Mouse (Mus musculus): ENCODE measurements around the gene Hnrnpab. TPM values are rescaled to one million over a fixed set of nuclear protein-coding genes. Genes with fewer than 3 reads are reported as not detected.
A peak's percentile ranks its signal among the peaks of the same experiment; 100 is the strongest.

The Hnrnpab gene
- total and polyA plus RNA-seq, 2 experiments: 96.9 to 103 TPM

GRCm38 (mm10) chr11:51650261-51650660 is 43.6 kb upstream of the Hnrnpab start:
- WGBS: 2% methylated on average over 30 of the region's 30 CpGs
- DNase-seq (ENCODE audit: extremely low read depth, low read depth, low spot score): no peak
- H3K27ac ChIP-seq (replicated peaks; ENCODE audit: insufficient read depth, low read depth, low read length): peak overlapping the region; percentile 43
- H3K9ac ChIP-seq (ENCODE audit: low read depth, low read length): peak overlapping the region; percentile 82
- peak overlapping the region; percentile 93 for H3K4me3 ChIP-seq (ENCODE audit: insufficient read depth, low read depth, low read length)
- peaks cover 6% of the 10 kb centered on the region; the same call in 1 of the 2 replicates for H3K79me2 ChIP-seq (ENCODE audit: control insufficient read depth, insufficient read depth, low read length)
- TF ChIP-seq CTCF (IDR thresholded peaks at IDR 0.05; ENCODE audit: low read depth, low read length): no peak
- H3K36me3 ChIP-seq (ENCODE audit: control insufficient read depth, insufficient read depth, low read length): no peaks in the 10 kb centered on the region
- H3K4me1 ChIP-seq (ENCODE audit: control insufficient read depth, insufficient read depth, low read length): peaks cover 25% of the 10 kb centered on the region
- H3K27me3 ChIP-seq (ENCODE audit: control insufficient read depth, insufficient read depth, low read length): no peaks in the 10 kb centered on the region

GRCm38 (mm10) chr11:51649889-51650199 is 43.2 kb upstream of the Hnrnpab start:
- no peak for DNase-seq (ENCODE audit: extremely low read depth, low read depth, low spot score)
- TF ChIP-seq CTCF (IDR thresholded peaks at IDR 0.05; ENCODE audit: low read depth, low read length) (no peak), POLR2A (IDR thresholded peaks at IDR 0.05; ENCODE audit: extremely low read depth, insufficient read depth, low read length) (no peak)
- Histone ChIP-seq H3K4me1 (ENCODE audit: control insufficient read depth, insufficient read depth, low read length) (peaks cover 21% of the 10 kb centered on the region), H3K27ac (replicated peaks; ENCODE audit: insufficient read depth, low read depth, low read length) (no peak overlapping the region), H3K9ac (ENCODE audit: low read depth, low read length) (peak overlapping the region; percentile 82), H3K4me3 (ENCODE audit: insufficient read depth, low read depth, low read length) (peak overlapping the region; percentile 93), H3K27me3 (ENCODE audit: control insufficient read depth, insufficient read depth, low read length) (no peaks in the 10 kb centered on the region), H3K36me3 (ENCODE audit: control insufficient read depth, insufficient read depth, low read length) (no peaks in the 10 kb centered on the region), H3K79me2 (ENCODE audit: control insufficient read depth, insufficient read depth, low read length) (peaks cover 6% of the 10 kb centered on the region; the same call in 1 of the 2 replicates)
- 40% methylated on average over 7 of the region's 7 CpGs for WGBS

GRCm38 (mm10) chr11:51649111-51649888 is 42.7 kb upstream of the Hnrnpab start:
- H3K27me3 ChIP-seq (ENCODE audit: control insufficient read depth, insufficient read depth, low read length): no peaks in the 10 kb centered on the region
- no peak overlapping the region for H3K9ac ChIP-seq (ENCODE audit: low read depth, low read length)

GRCm38 (mm10) chr11:51648566-51648965 is 41.9 kb upstream of the Hnrnpab start:
- Histone ChIP-seq H3K27ac (replicated peaks; ENCODE audit: insufficient read depth, low read depth, low read length) (no peak overlapping the region), H3K36me3 (ENCODE audit: control insufficient read depth, insufficient read depth, low read length) (no peaks in the 10 kb centered on the region), H3K79me2 (ENCODE audit: control insufficient read depth, insufficient read depth, low read length) (peaks cover 6% of the 10 kb centered on the region; the same call in 1 of the 2 replicates), H3K27me3 (ENCODE audit: control insufficient read depth, insufficient read depth, low read length) (no peaks in the 10 kb centered on the region), H3K9ac (ENCODE audit: low read depth, low read length) (no peak overlapping the region), H3K4me1 (ENCODE audit: control insufficient read depth, insufficient read depth, low read length) (peaks cover 10% of the 10 kb centered on the region), H3K4me3 (ENCODE audit: insufficient read depth, low read depth, low read length) (no peak overlapping the region)
- 55% methylated on average over 3 of the region's 3 CpGs for WGBS
- TF ChIP-seq CTCF (IDR thresholded peaks at IDR 0.05; ENCODE audit: low read depth, low read length): no peak
- TF ChIP-seq POLR2A (IDR thresholded peaks at IDR 0.05; ENCODE audit: extremely low read depth, insufficient read depth, low read length): no peak
- no peak for DNase-seq (ENCODE audit: extremely low read depth, low read depth, low spot score)

More at GRCm38 (mm10) chr11:51649111-51649888, 42.7 kb upstream of the Hnrnpab start:
- WGBS: 73% methylated on average over 11 of the region's 11 CpGs
- no peak for DNase-seq (ENCODE audit: extremely low read depth, low read depth, low spot score)
- no peak overlapping the region for H3K4me3 ChIP-seq (ENCODE audit: insufficient read depth, low read depth, low read length)
- H3K4me1 ChIP-seq (ENCODE audit: control insufficient read depth, insufficient read depth, low read length): peaks cover 16% of the 10 kb centered on the region
- H3K79me2 ChIP-seq (ENCODE audit: control insufficient read depth, insufficient read depth, low read length): peaks cover 6% of the 10 kb centered on the region; the same call in 1 of the 2 replicates
- TF ChIP-seq POLR2A (IDR thresholded peaks at IDR 0.05; ENCODE audit: extremely low read depth, insufficient read depth, low read length): no peak
- no peak for TF ChIP-seq CTCF (IDR thresholded peaks at IDR 0.05; ENCODE audit: low read depth, low read length)
- H3K36me3 ChIP-seq (ENCODE audit: control insufficient read depth, insufficient read depth, low read length): no peaks in the 10 kb centered on the region
- no peak overlapping the region for H3K27ac ChIP-seq (replicated peaks; ENCODE audit: insufficient read depth, low read depth, low read length)

- WGBS: 78% methylated on average over 15 of the region's 15 CpGs
Observed at GRCm38 (mm10) chr11:51646751-51647667, 40.4 kb upstream of the Hnrnpab start.

More at GRCm38 (mm10) chr11:51646751-51647667, 40.4 kb upstream of the Hnrnpab start:
- TF ChIP-seq CTCF (IDR thresholded peaks at IDR 0.05; ENCODE audit: low read depth, low read length) (no peak), POLR2A (IDR thresholded peaks at IDR 0.05; ENCODE audit: extremely low read depth, insufficient read depth, low read length) (no peak)
- DNase-seq (ENCODE audit: extremely low read depth, low read depth, low spot score): no peak
- peaks cover 6% of the 10 kb centered on the region; the same call in 1 of the 2 replicates for H3K79me2 ChIP-seq (ENCODE audit: control insufficient read depth, insufficient read depth, low read length)
- peak overlapping the region; percentile 38; the same call in 1 of the 2 replicates for H3K27ac ChIP-seq (replicated peaks; ENCODE audit: insufficient read depth, low read depth, low read length)
- no peak overlapping the region for H3K9ac ChIP-seq (ENCODE audit: low read depth, low read length)
- H3K27me3 ChIP-seq (ENCODE audit: control insufficient read depth, insufficient read depth, low read length): no peaks in the 10 kb centered on the region
- H3K36me3 ChIP-seq (ENCODE audit: control insufficient read depth, insufficient read depth, low read length): no peaks in the 10 kb centered on the region
- H3K4me3 ChIP-seq (ENCODE audit: insufficient read depth, low read depth, low read length): no peak overlapping the region
- H3K4me1 ChIP-seq (ENCODE audit: control insufficient read depth, insufficient read depth, low read length): peaks cover 2% of the 10 kb centered on the region; the same call in 1 of the 2 replicates
